Mouse (Mus musculus) CH12.LX (cell line): Measurements from ENCODE around the gene Lgals9.

Source experiments
- BHLHE40 ChIP-seq: IDR thresholded peaks from 2 replicates; pipeline ENCODE4 v1.6.1; 2011; ENCODE audit warnings: mild to moderate bottlenecking, low read depth, low read length, improper control_type of control experiment
- CHD2 ChIP-seq: IDR thresholded peaks from 2 replicates; pipeline ENCODE4 v1.6.1; 2011; ENCODE audit warnings: low read length, improper control_type of control experiment
- CTCF ChIP-seq, 2 experiments: IDR thresholded peaks in 1 of 2; conservative IDR thresholded peaks in 1 of 2; 2 replicates each; pipeline ENCODE4 v1.5.1; 2011 to 2012; ENCODE audit warnings: low read depth in 2 of 2, low read length in 2 of 2, improper control_type of control experiment in 1 of 2, inconsistent platforms in 1 of 2, mild to moderate bottlenecking in 1 of 2, moderate library complexity in 1 of 2
- NELFE ChIP-seq: IDR thresholded peaks from 2 replicates; pipeline ENCODE4 v1.6.1; 2011; ENCODE audit warnings: low read depth, low read length, improper control_type of control experiment
- POLR2A ChIP-seq: IDR thresholded peaks from 2 replicates; pipeline ENCODE4 v1.6.1; 2011; ENCODE audit warnings: low read depth, mild to moderate bottlenecking, improper control_type of control experiment, low read length
- ZC3H11A ChIP-seq: IDR thresholded peaks from 2 replicates; pipeline ENCODE4 v1.6.1; 2012; ENCODE audit warnings: low read depth, mild to moderate bottlenecking, inconsistent platforms, low read length, improper control_type of control experiment

DNA sequence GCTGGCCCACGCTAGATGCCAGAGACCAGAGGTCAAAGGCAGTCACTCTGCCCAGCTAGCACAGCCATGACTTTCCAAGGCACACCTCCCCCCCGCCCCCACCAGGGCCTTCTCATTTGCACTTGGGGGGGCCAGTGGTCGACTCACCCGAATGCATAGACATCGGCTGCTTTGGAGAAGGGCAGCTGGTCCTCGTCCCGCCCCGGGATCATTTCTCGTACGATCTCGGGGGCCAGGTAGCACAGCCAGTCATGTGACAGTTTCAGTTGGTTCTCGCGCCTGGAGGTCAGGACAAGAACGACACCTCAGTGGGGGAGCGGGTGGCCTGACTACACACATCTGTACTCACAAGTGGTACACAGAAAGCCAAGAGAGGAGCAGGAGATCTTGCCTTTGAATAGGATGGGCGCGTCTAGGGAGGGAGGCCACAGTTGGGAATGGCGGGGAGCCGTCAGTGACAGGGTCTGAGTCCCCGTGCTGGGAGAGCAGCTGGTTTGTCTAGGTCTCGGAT, 35.8 kb upstream of the Lgals9 start:
- TF ChIP-seq CTCF (conservative IDR thresholded peaks at IDR 0.05 in 1 of 2, IDR thresholded peaks at IDR 0.05 in 1 of 2; ENCODE audit: low read depth in 2 of 2, low read length in 2 of 2) (no peak), NELFE (no peak), POLR2A (no peak), ZC3H11A (no peak), BHLHE40 (no peak), CHD2 (no peak)
